Mouse (Mus musculus): ENCODE data around the gene Fbxo28.

- no peak for TF ChIP-seq CTCF (IDR thresholded peaks at IDR 0.05; ENCODE audit: low read depth)
- no peak for TF ChIP-seq EP300 (IDR thresholded peaks at IDR 0.05; ENCODE audit: low read depth)
Observed at GRCm38 (mm10) chr1:182271130-182271529, 70.3 kb downstream of the Fbxo28 start.

Measured in liver, embryonic 14.5 days (tissue).